Mouse (Mus musculus): ENCODE results near the gene Atp5l. TPM values are rescaled to one million over a fixed set of nuclear protein-coding genes. Genes with fewer than 3 reads are reported as not detected.

Atp5l gene
- polyA plus RNA-seq (2014; fragmentation: Illumina TruSeq; extraction: RNeasy Lipid Tissue Mini Kit (QIAGEN cat#74804); ENCODE audit: low replicate concordance), result 807 TPM

DNA sequence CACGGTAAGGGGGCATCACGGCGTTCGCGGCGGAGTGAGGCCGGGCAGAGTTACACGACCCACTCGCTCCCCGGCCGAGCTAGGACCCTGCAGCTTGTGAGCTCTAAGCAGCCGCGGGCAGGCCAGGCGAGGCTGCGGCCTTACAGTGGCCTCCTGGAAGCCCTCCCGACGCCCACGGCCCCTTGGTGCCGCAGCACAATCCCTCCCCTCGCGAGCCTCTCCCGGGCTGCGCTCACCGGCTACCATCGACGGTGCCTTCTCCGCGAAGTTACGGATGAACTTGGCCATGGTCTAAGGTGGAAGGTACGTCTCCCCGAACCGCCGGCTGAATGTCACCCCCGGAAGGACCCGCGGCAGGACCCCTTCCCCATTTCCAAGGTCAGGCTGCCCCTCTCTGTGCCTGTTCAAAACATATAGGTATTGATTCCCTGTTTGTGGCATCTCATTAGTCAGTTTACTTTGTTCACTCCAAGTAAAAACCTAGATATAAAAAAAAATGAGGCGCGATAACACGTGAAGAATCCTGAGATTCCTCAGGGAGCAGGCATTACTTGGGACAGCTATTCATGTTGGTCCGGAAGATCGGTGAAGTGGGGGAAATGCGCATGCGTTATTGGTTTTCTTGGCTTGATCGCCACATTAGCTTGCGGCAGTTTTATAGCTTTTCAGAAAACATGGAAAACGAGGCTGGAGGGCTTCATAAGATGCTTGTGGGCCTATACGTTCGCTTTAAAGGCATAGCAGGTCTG, at the start of gene Atp5l:
Atp5l (minus strand) TSS at position 369 of the 749 bp plus-strand sequence.

DNA sequence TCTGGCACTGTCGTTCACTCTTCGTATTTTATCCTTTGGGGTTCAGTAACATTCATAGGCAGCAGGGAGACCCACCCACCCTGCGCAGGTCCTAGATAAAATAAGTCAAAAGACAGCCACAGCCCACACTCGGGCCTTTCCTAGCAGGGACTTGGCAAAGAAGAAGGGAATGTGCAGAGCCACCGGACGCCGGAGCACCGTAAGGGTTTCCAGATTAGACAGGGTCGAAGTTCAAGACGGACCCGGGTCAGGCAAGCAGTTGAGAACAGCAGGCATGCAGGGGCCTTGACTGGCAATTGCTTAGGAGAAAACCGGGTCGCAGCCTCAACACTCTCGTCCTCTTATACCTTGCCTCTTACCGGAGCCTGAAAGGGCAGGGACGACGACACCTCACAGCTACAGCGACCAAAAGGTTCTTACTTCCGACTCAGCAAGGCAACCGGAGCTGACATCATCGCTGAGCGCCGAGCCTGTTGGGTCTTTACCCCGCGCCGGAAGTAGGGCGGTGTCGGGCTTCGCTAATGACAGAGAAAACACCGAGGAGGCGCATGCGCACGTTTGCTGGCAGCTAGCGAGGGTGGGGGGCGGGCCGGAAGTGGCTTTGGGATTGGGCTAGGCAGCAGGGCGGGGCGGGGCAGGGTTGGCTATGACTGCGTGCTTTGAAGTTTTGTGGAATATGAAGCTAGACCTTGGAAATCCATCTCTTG, 44.7 kb upstream of the Atp5l start, which contains the start of gene Ube4a:
Ube4a (minus strand) TSS at position 475 of the 707 bp plus-strand sequence.

DNA sequence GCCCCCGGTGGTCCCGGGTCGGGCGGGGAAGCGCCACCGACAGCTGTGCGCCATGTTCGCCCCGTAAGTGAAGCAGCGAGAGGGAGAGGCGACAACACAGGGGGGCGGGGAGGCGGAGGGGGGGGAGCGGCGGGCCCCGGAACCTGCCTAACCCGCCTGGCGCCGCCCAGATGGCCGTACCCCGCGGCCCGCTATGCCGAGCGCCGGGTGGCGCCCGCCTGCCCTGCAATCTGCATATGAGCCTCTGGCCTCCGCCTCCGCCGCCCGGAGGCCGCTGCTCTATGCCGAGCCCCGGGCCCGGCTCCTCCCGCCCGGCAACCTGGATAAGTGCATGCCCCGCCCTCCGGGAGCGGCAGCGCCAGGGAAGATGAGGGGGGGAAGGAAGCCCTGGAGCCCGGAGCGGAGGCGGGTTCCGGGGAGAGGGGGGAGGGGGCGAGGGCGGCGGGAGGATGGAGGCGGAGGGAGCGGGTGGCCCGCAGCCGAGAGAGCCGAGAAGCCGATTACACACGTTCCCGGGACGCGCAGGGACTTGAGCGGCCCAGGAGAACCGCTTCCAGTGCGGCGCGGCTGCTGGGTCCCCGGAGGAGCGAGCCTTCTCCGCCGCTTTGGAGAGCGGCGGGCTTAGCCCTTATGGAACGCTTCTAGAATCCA, 39.2 kb downstream of the Atp5l start, which contains the start of gene Kmt2a:
Kmt2a (minus strand) TSS at position 76 of the 651 bp plus-strand sequence.

Other genes starting within 250 kb of the Atp5l start
- gene Treh, start 247.5 kb downstream of the Atp5l start, polyA plus RNA-seq (2014; fragmentation: Illumina TruSeq; extraction: RNeasy Lipid Tissue Mini Kit (QIAGEN cat#74804); ENCODE audit: low replicate concordance), result 43.8 TPM
- gene Phldb1, start 185.5 kb downstream of the Atp5l start, polyA plus RNA-seq (2014; fragmentation: Illumina TruSeq; extraction: RNeasy Lipid Tissue Mini Kit (QIAGEN cat#74804); ENCODE audit: low replicate concordance), result 0.15 TPM
- gene Arcn1, start 152.9 kb downstream of the Atp5l start, polyA plus RNA-seq (2014; fragmentation: Illumina TruSeq; extraction: RNeasy Lipid Tissue Mini Kit (QIAGEN cat#74804); ENCODE audit: low replicate concordance), result 481 TPM
- gene Ift46, start 152.8 kb downstream of the Atp5l start, polyA plus RNA-seq (2014; fragmentation: Illumina TruSeq; extraction: RNeasy Lipid Tissue Mini Kit (QIAGEN cat#74804); ENCODE audit: low replicate concordance), result 17.8 TPM
- gene Tmem25, start 121.4 kb downstream of the Atp5l start, polyA plus RNA-seq (2014; fragmentation: Illumina TruSeq; extraction: RNeasy Lipid Tissue Mini Kit (QIAGEN cat#74804); ENCODE audit: low replicate concordance), result 0.52 TPM
- not detected for gene Ttc36, start 117.7 kb downstream of the Atp5l start, polyA plus RNA-seq (2014; fragmentation: Illumina TruSeq; extraction: RNeasy Lipid Tissue Mini Kit (QIAGEN cat#74804); ENCODE audit: low replicate concordance)
- 9.9 TPM for gene Kmt2a, start 39.4 kb downstream of the Atp5l start, polyA plus RNA-seq (2014; fragmentation: Illumina TruSeq; extraction: RNeasy Lipid Tissue Mini Kit (QIAGEN cat#74804); ENCODE audit: low replicate concordance)
- 74.3 TPM for gene Ube4a, start 44.9 kb upstream of the Atp5l start, polyA plus RNA-seq (2014; fragmentation: Illumina TruSeq; extraction: RNeasy Lipid Tissue Mini Kit (QIAGEN cat#74804); ENCODE audit: low replicate concordance)
- 15.6 TPM for gene Cd3g, start 59.7 kb upstream of the Atp5l start, polyA plus RNA-seq (2014; fragmentation: Illumina TruSeq; extraction: RNeasy Lipid Tissue Mini Kit (QIAGEN cat#74804); ENCODE audit: low replicate concordance)
- gene Cd3d, start 61.0 kb upstream of the Atp5l start, polyA plus RNA-seq (2014; fragmentation: Illumina TruSeq; extraction: RNeasy Lipid Tissue Mini Kit (QIAGEN cat#74804); ENCODE audit: low replicate concordance), result 1.2 TPM
- gene Cd3e, start 88.9 kb upstream of the Atp5l start, polyA plus RNA-seq (2014; fragmentation: Illumina TruSeq; extraction: RNeasy Lipid Tissue Mini Kit (QIAGEN cat#74804); ENCODE audit: low replicate concordance), result 7.4 TPM
- 48.4 TPM for gene Mpzl2, start 119.1 kb upstream of the Atp5l start, polyA plus RNA-seq (2014; fragmentation: Illumina TruSeq; extraction: RNeasy Lipid Tissue Mini Kit (QIAGEN cat#74804); ENCODE audit: low replicate concordance)
- 19.2 TPM for gene Mpzl3, start 134.4 kb upstream of the Atp5l start, polyA plus RNA-seq (2014; fragmentation: Illumina TruSeq; extraction: RNeasy Lipid Tissue Mini Kit (QIAGEN cat#74804); ENCODE audit: low replicate concordance)
- 148 TPM for gene Jaml, start 158.4 kb upstream of the Atp5l start, polyA plus RNA-seq (2014; fragmentation: Illumina TruSeq; extraction: RNeasy Lipid Tissue Mini Kit (QIAGEN cat#74804); ENCODE audit: low replicate concordance)
- 1.0 TPM for gene Scn2b, start 197.0 kb upstream of the Atp5l start, polyA plus RNA-seq (2014; fragmentation: Illumina TruSeq; extraction: RNeasy Lipid Tissue Mini Kit (QIAGEN cat#74804); ENCODE audit: low replicate concordance)
- gene Scn4b, start 217.7 kb upstream of the Atp5l start, polyA plus RNA-seq (2014; fragmentation: Illumina TruSeq; extraction: RNeasy Lipid Tissue Mini Kit (QIAGEN cat#74804); ENCODE audit: low replicate concordance), result not detected